Mouse (Mus musculus) midbrain, embryonic 11.5 days (tissue): Measurements from ENCODE around the gene Tex47. TPM values are rescaled to one million over a fixed set of nuclear protein-coding genes. Genes with fewer than 3 reads are reported as not detected.
A peak's percentile ranks its signal among the peaks of the same experiment; 100 is the strongest.

Source experiments
- ATAC-seq: fragments of 200-750 bp; cut with Nextera tagmentation; 2 replicates; pipeline ENCODE4 v1.8.0; 2017; ENCODE audit warnings: moderate TSS enrichment, moderate library complexity; ENCODE audit not compliant: low FRiP score
- DNase-seq: peaks from one replicate; pipeline ENCODE4 v3.0.0; 2015; ENCODE audit warnings: low spot score; ENCODE audit errors: missing footprints
- H3K27ac ChIP-seq: fragments of 300-500 bp; sonication (generic); 2 replicates; pipeline ENCODE4 v1.5.1; 2014; ENCODE audit warnings: low read depth, low read length
- H3K27me3 ChIP-seq: fragments of 300-500 bp; sonication (generic); 2 replicates; pipeline ENCODE4 v1.6.1; 2014; ENCODE audit warnings: mild to moderate bottlenecking, low read length, moderate library complexity, mixed read lengths; ENCODE audit not compliant: control insufficient read depth, insufficient read depth
- H3K36me3 ChIP-seq: fragments of 300-500 bp; sonication (generic); 2 replicates; pipeline ENCODE4 v1.6.1; 2014; ENCODE audit warnings: mild to moderate bottlenecking, low read length, moderate library complexity, mixed read lengths; ENCODE audit not compliant: control insufficient read depth, insufficient read depth
- H3K4me1 ChIP-seq: fragments of 300-500 bp; sonication (generic); 2 replicates; pipeline ENCODE4 v1.6.1; 2014; ENCODE audit warnings: low read length; ENCODE audit not compliant: control insufficient read depth, insufficient read depth
- H3K4me2 ChIP-seq: fragments of 300-500 bp; sonication (generic); 2 replicates; pipeline ENCODE4 v1.6.1; 2014; ENCODE audit warnings: mild to moderate bottlenecking, moderate library complexity
- H3K4me3 ChIP-seq: fragments of 300-500 bp; sonication (generic); 2 replicates; pipeline ENCODE4 v1.5.1; 2014; ENCODE audit warnings: low read depth, low read length
- H3K9ac ChIP-seq: fragments of 300-500 bp; sonication (generic); 2 replicates; pipeline ENCODE4 v1.6.1; 2014; ENCODE audit warnings: low read length
- H3K9me3 ChIP-seq: fragments of 300-500 bp; sonication (generic); 2 replicates; pipeline ENCODE4 v1.6.1; 2016; ENCODE audit warnings: low read length; ENCODE audit not compliant: control insufficient read depth
- WGBS: fragments of 180-500 bp; shearing (Covaris S2); extraction: QIAGEN DNeasy Blood & Tissue Kit; methylation state at CpG from one replicate; pipeline ENCODE4 v1.1.7; 2014; 5-methylcytosine and 5-hydroxymethylcytosine counted together
- polyA plus RNA-seq: library from polyadenylated mRNA; unstranded; fragments of >200 nt; fragmentation: Nextera tagmentation; extraction: Ambion mirVana; gene quantifications from 2 replicates; pipeline ENCODE4 v1.2.1, GENCODE M21; 2014

The Tex47 gene
- polyA plus RNA-seq = not detected in 2 replicates

DNA sequence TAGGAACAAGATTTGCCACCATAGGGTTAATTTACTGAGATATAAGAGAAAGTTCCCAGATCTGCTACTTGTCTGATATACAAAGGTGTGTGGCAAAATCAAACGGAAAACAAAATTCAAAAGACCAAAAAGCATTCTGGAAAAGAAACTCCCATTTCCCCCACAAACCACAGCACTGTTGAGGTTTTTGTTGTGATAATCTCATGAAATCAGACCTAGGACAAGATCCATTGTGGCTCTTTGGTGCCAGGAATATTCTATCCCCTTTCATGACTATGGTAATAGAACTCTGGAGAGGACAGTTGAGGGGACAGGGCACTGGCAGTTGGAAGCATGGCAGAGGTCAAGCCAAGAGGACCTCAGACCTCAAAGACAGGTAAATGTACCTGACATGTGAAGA, at the start of gene Tex47:
TSS of gene Tex47 (plus strand) at position 301 of the 400 bp plus-strand sequence.
- Histone ChIP-seq H3K4me1 (no peaks in the 10 kb centered on the region), H3K27ac (no peak within 1 kb of the TSS), H3K9ac (no peak within 1 kb of the TSS), H3K4me2 (no peak within 1 kb of the TSS), H3K4me3 (no peak within 1 kb of the TSS), H3K36me3 (no peaks in the 10 kb centered on the region), H3K9me3 (no peaks in the 10 kb centered on the region), H3K27me3 (no peaks in the 10 kb centered on the region)
- ATAC-seq (no peak), DNase-seq (no peak)
- WGBS = 86% methylated on average over 1 of the region's 1 CpGs

DNA sequence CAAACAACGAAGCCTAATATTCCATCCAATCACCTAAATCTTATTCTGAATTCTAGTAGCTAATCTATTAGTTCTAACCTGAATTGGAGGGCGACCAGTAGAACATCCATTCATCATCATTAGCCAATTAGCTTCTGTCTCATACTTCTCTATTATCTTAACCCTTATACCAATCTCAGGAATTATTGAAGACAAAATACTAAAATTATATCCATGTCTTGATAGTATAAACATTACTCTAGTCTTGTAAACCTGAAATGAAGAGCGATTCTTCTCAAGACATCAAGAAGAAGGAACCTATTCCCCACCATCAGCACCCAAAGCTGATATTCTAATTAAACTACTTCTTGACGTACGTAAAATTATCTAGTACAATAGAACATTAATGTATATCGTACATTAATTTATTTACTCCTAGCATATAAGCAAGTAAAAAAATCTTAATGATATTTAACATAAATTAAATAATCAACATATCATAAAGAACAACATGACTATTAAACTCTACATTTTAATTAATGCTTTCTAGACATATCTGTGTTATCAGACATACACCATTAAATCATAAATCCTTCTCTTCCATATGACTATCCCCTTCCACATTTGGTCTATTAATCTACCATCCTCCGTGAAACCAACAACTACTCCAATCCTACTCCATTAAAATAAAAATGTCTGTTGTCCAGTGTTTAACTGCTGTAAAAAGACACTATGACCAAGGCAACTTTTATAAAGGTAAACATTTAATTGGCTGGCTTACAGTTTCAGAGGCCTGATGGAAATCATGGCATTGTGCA, 27.1 kb upstream of the Tex47 start:
- no peak for ATAC-seq
- no peak overlapping the region for H3K4me3 ChIP-seq
- no peak overlapping the region for H3K4me2 ChIP-seq
- H3K9me3 ChIP-seq = no peaks in the 10 kb centered on the region
- H3K4me1 ChIP-seq = no peaks in the 10 kb centered on the region
- H3K36me3 ChIP-seq = no peaks in the 10 kb centered on the region
- H3K27me3 ChIP-seq = no peaks in the 10 kb centered on the region
- H3K9ac ChIP-seq = no peak overlapping the region
- no peak for DNase-seq
- 93% methylated on average over 7 of the region's 7 CpGs for WGBS
- H3K27ac ChIP-seq = no peak overlapping the region

DNA sequence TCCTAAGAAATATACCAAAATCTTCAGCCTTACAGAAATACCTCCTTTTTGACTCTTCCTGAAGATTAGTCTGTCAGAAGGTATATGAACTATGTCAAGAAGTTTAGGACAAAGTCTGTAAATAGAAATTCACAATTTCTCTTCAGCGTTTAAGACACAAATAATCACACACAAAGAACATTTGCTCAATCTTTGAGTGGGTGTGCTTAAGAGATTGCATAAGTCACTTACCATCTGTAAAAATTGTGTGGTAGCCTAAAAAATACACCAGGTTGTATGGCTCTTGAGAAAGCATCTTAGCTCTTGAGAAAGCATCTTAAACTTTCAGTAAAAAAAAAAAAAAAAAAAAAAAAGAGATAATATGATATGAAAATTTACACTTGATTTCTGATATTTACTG, 19.6 kb upstream of the Tex47 start:
- no peaks in the 10 kb centered on the region for H3K4me1 ChIP-seq
- no peak overlapping the region for H3K4me3 ChIP-seq
- H3K4me2 ChIP-seq = no peak overlapping the region
- WGBS = 95% methylated on average over 1 of the region's 1 CpGs
- no peaks in the 10 kb centered on the region for H3K36me3 ChIP-seq
- no peak for DNase-seq
- H3K9ac ChIP-seq = no peak overlapping the region
- H3K27ac ChIP-seq = no peak overlapping the region
- H3K27me3 ChIP-seq = no peaks in the 10 kb centered on the region
- H3K9me3 ChIP-seq = no peaks in the 10 kb centered on the region
- no peak for ATAC-seq

DNA sequence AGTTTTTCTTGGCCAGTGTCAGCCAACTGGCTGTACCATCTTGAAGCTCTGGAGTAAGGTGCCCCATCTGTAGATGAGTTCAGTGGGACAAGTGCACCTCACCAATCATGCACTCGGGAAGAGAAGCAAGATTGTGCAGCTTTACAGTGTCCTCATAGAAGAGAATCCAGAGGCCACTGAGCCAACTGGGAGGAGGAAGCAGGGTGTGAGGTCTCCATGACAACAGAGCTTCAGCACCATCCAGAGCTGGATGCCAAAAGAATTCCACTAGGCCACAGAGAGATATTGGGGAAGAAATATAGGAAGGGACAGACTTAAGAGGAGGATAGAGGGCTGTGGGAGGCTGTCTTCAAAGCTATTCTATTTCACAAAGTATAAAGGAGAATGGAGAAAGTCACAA, 950 bp upstream of the Tex47 start:
- 71% methylated on average over 1 of the region's 1 CpGs for WGBS

DNA sequence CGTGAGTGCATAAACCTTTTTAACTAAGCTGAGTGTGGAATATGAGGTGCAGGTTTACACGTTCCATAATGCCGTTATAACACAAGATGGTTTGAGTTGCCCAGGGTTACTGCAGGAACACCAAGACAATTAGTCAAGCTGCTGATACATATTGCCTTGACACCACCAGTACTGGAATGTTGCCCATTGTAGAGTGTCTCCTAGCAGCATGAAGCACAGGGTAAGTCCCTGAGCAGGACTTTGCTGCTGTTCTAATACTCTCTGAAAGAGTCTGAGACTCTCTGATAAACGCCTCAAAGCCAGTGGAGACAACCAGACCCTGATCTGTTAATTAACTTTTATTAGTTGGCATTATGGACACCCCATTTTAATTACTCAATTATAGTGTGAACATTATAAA, 21.7 kb downstream of the Tex47 start:
- no peaks in the 10 kb centered on the region for H3K36me3 ChIP-seq
- no peaks in the 10 kb centered on the region for H3K4me1 ChIP-seq
- no peaks in the 10 kb centered on the region for H3K9me3 ChIP-seq
- H3K9ac ChIP-seq = no peak overlapping the region
- ATAC-seq (0 out of 2 replicates have a peak, but pooled peaks have one; percentile 35), DNase-seq (no peak)
- no peak overlapping the region for H3K27ac ChIP-seq
- WGBS = 68% methylated on average over 4 of the region's 4 CpGs
- no peak overlapping the region for H3K4me2 ChIP-seq
- H3K27me3 ChIP-seq = no peaks in the 10 kb centered on the region
- no peak overlapping the region for H3K4me3 ChIP-seq

More for the DNA sequence above, 950 bp upstream of the Tex47 start:
- Histone ChIP-seq H3K9ac (no peak overlapping the region), H3K9me3 (no peaks in the 10 kb centered on the region), H3K4me2 (no peak overlapping the region), H3K4me1 (no peaks in the 10 kb centered on the region), H3K27me3 (no peaks in the 10 kb centered on the region), H3K36me3 (no peaks in the 10 kb centered on the region), H3K27ac (no peak overlapping the region), H3K4me3 (no peak overlapping the region)
- DNase-seq (no peak), ATAC-seq (peak; percentile 58; the same call in 1 of the 2 replicates)

DNA sequence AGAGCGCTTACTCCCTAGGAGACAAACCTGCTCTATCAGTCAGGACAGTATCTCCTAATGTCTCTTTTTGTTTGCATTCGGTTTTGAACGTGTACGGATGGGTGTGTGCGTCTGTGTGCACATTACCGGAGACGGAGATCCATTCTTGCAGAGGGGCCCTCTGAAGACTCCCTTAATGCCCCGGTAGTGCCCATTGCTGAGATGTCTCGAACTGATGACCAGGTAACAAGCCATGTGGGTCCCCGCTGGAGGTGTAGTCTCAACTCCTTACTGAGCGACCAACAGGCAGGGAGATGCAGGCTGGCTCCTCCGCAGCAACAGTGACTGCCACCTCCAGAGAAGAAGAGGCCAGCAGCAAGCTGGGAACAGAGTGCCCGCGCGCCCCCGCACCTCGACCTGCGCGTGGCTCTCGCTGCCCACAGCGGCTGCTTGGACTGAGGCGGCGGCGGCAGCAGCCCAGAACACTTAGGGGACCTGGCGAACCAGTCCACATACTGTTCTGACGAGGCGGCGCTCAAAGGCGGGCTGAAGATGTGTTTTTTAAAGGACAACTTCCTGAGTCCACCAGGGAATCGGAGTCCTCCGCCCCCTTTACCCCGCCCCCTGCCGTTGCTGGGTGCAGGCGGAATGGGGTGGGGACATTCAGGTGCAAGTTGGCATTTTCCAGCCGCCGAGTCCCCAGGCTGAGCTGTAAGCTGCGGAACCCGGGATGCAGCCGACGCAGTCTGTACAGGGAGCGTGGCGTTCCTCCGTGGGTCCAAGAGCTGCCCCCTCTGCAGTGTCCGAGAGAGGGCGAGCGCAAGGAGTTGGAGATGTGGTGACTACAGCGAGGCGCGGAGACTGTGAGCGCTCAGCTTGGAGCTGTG, 40.5 kb downstream of the Tex47 start, which contains the start of gene Zfp804b:
TSS of gene Zfp804b (minus strand) at position 612 of the 866 bp plus-strand sequence.
- Histone ChIP-seq H3K4me3 (peak within 1 kb of the TSS; percentile 64), H3K27ac (no peak within 1 kb of the TSS), H3K36me3 (no peaks in the 10 kb centered on the region), H3K4me1 (no peaks in the 10 kb centered on the region), H3K9ac (peak within 1 kb of the TSS; percentile 61), H3K27me3 (no peaks in the 10 kb centered on the region), H3K9me3 (no peaks in the 10 kb centered on the region), H3K4me2 (peak within 1 kb of the TSS; percentile 94)
- peak; percentile 97 for DNase-seq
- ATAC-seq = peak; percentile 95
- WGBS = under 1% methylated on average over 48 of the region's 50 CpGs

DNA sequence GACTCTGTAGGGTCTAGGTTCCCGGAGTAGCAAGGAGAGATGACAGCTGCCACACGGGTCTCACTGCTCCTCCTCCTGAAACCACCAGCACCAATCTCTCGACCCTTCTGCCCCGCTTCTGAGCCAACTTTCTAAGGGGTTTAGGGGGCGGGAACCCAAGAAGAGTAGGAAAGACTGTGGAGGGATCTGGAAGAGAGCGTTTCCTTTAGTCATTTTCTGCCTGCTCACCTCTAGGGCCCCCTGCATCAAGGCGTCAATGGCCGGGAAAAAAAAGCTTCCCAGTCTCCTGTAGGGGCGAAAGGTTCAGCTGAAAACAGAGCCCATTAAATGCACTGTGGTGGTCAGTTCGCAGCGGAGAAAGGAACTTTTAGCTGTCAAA, 41.1 kb downstream of the Tex47 start:
- H3K4me2 ChIP-seq = peak overlapping the region; percentile 94
- DNase-seq = no peak
- no peaks in the 10 kb centered on the region for H3K4me1 ChIP-seq
- peak; percentile 60 for ATAC-seq
- 0 out of 2 replicates have a peak overlapping the region, but pooled peaks have one; percentile 36 for H3K9ac ChIP-seq
- H3K4me3 ChIP-seq = peak overlapping the region; percentile 64
- no peaks in the 10 kb centered on the region for H3K27me3 ChIP-seq
- H3K36me3 ChIP-seq = no peaks in the 10 kb centered on the region
- WGBS = 0% methylated on average over 11 of the region's 11 CpGs
- H3K27ac ChIP-seq = no peak overlapping the region
- no peaks in the 10 kb centered on the region for H3K9me3 ChIP-seq
